Mouse (Mus musculus): ENCODE results near the gene Cped1. TPM values are rescaled to one million over a fixed set of nuclear protein-coding genes. Genes with fewer than 3 reads are reported as not detected.

The Cped1 gene
- total RNA-seq, 2 experiments from 2014 or later, result 19.0 to 22.7 TPM

DNA sequence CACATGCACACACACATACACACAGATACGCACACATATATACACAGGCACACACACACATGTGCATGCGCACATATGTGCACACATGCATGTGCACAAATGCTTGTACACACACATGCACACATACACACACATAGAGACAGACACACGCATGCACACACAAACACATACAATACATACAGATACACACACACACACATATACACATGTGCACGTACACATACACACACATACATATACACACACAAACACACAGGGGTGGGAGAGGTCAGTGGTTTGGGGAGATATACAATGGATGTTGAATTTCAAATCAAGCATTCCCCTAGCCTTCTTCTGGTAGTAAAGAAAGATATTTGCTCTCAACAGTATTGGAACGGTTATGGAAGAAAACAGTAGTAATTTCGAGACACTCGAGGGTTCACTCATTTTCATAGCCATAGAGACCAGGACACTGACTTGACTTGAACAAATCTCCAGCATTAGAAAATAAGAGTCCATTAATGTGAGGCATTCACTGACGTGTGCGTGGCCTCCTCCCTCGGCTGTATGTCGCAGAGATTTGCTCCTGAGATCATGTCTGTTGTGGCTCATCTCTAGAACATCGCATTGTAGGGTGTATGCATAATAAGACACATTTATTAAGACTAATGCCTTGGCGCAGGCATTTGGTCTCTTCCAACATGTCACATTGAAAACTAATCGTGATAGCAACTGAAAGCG, 85.0 kb downstream of the Cped1 start:
- intact Hi-C loops (cut with DNase I), result loop anchor here (1.0 kb wide), 1 partner anchor 85 kb away; the partner anchor contains the start of gene Cped1
- no peak for DNase-seq

DNA sequence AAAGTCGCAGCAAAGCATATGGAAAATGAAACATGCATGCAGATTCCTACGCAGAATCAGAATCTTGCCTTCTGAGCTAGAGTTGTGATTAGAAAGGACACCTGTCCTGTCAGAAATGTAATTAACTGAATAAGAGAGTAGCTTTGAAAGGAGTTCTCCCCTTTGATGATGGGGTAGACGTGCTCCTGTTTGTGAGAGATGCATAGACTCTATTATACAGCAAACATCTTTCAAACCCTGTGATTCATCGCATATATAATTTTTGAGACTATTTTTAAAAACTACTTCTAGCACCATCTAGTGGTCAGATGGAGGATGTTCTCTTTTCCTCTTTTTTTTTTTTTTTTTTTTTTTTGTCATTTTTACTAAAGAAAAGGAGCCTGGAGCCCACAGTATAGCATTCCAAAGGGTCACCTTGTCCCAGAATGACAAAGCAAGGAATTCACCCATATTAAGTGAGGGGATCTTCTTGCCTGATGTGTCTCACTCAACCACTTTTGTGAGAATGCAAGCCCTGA, 85.7 kb downstream of the Cped1 start:
- intact Hi-C loops (cut with DNase I), result no loop called here

DNA sequence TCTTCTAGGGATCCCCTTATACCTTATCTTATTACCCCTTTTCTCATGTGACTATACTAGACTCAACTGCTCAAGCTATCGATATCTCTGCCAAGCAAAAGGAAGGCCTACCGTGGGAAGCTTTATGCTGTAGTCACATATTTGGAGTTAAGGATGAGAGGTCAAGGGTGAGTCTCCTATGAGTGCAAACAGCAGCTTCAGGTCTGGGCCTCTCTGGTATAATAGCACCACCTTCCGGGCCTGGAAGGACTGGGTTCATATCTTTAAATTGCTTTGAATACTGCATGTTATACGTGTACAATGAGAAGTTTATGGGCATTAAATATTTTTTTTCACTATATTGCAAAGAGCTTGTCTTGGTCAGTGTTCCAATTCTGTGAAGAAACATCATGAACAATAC, 87.0 kb downstream of the Cped1 start:
- intact Hi-C loops (cut with DNase I), result no loop called here

More for the DNA sequence above, 85.7 kb downstream of the Cped1 start:
- no peak for DNase-seq

DNA sequence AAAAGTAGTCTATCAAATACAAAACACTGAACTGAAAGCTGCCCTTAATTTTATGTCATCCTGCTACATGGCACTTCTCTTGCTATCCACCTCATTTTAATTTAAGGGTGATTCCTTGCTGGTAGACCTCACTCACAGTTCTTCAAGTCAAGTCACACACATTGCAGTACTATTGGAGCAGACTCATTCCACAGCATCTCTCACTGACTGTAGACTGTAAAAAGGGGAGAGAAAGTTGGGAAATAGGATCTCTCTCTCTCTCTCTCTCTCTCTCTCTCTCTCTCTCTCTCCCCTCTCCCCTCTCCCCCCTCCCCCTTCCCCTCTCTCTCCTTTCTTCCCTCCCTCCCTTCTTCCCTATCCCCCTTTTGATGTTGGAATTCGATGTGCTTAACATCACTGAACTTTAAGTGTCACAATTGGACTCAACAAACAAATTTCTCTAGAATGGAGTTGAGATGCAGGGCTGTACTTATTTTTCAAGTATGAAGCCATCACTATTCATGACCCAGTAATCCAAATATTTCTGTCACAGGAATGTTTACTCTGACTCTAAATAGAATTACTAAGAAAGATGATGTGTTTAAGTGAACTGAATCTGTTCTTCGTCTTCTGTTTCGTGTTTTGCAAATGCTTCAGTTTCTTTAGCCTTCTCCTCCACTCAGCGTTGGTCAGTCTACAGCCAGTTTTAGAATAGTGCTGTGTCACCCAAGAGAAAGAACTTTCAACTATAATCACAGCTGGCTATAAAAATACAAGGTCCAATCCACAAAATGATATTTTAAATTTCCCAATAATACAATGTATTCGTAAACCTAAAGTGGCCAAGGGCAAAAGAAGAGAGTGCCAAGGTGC, 88.7 kb downstream of the Cped1 start:
- intact Hi-C loops (cut with DNase I), result no loop called here
- no peak for DNase-seq

More for the DNA sequence above, 87.0 kb downstream of the Cped1 start:
- no peak for DNase-seq

DNA sequence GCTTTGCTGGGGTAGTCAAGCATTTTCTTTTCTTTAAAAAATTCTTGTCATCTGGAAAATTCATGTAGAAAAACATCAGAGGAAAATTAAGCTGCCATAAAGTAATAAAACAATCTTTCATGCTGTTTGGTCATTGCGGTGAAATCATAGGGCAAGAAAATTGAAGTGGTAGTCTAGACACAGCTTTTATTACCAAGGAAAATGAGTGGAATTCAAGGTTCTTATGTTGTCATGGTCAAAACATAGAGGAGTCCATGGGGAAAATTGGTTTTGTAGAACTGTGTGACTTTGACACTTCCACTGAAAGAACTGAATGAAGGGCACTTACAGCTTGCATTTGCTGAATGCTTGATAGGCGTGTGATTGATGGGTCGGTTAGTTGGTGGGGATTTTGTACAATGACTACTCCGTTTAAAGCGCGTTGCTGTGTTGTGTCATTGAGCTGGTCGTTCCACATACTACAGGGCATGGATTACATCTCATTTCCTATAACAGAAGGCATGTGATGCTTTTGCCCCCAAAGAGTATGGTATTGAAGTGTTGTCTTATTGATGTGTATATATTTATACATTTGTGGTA, 93.1 kb downstream of the Cped1 start:
- DNase-seq, result no peak
- intact Hi-C loops (cut with DNase I), result no loop called here

DNA sequence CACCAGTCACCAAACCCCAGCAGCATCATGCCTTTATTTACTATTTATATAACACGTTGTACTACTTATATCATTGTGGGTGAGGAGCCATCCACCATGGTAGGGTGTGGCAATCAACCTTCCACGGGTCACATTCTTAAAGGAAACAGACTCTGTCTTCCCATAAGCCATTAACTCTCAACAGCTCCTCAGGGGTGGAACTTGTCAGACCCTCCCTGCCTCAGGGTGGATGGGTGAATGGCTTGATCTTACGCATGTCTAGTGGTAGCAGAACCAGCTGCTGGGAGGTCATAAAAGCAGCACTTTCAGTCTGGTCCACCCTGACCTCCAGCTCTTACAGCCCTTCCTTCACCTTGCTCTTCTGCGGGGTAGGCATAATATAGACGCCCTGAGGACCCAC, 100.3 kb downstream of the Cped1 start:
- intact Hi-C loops (cut with DNase I), result loop anchor here (5.0 kb wide), 1 partner anchor 104 kb away; no protein-coding TSS in a partner anchor

DNA sequence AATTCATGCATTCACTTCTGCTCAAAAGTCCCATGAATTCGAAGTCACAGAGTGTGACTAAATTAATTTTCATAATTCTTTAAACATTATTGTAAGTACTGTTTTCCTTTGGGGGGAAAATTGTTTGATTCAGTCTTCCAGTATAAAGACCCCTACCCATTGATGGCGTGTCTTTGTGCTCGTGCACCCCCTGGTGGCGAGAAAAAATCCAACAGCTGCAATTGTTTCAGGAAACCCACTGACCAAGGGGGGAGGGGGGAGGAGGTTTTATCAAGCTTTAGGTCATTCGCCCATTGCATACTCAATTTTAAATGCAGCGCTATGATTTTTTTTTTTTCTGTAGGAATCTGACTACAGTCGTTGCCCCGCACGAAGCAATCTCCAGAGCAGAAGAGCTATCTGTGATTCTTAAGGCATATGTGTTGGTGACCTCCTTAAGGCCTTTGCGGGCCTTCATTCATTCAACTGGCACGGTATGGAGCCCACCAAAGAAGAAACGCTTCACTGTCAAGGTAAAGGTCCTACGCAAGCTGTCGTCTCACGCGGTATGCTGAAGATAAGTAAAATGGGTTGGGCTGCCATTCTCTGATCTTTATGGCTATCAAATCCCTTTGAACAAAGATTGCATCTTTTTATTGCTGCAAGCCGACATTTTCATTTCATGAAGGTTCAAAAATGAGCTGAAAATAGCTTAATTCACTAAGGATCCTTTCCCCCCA, 102.8 kb downstream of the Cped1 start:
- intact Hi-C loops (cut with DNase I), result loop anchor here (5.0 kb wide), 1 partner anchor 106 kb away; no protein-coding TSS in a partner anchor
- peak; percentile 19 to 31 for DNase-seq

More for the DNA sequence above, 100.3 kb downstream of the Cped1 start:
- no peak for DNase-seq

DNA sequence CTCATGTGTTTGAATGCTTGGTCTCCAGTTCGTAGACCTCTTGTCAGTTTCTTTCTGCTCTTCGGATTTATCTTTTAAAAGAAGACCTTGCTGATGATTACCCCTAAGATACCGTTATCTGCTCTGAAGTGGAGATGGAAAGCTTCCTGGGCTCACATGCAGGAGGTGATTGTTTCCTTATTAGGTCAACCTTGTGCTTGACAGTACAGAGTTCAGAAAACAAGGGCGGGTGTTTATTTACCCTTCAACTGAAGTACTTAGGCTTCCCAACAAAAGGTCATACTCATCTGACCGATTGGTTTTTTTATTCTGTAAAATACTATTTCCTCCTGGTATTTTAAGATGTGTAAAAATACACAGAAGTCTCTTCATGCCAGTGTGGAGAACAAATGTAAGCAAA, 106.1 kb downstream of the Cped1 start:
- DNase-seq, result no peak
- intact Hi-C loops (cut with DNase I), result no loop called here

DNA sequence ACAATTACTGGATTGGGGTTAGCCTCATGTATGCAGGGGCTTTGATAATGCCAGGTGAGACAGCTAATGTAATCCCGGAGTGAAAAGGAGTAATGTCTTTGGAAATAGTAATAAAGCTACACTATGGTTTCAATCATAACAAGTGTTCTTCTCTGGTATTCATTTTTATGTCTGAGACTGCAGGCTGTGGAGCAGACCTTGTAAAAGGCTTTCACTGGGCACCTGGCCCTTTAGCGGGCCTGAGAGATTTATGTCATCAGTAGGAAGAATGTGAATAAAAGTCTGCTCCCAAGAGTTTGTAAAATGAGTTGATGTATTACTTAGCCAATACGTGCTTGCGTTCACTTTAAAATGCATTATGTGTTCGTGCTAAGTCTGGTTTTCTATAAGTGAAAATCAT, 108.1 kb downstream of the Cped1 start:
- no peak for DNase-seq
- intact Hi-C loops (cut with DNase I), result no loop called here

DNA sequence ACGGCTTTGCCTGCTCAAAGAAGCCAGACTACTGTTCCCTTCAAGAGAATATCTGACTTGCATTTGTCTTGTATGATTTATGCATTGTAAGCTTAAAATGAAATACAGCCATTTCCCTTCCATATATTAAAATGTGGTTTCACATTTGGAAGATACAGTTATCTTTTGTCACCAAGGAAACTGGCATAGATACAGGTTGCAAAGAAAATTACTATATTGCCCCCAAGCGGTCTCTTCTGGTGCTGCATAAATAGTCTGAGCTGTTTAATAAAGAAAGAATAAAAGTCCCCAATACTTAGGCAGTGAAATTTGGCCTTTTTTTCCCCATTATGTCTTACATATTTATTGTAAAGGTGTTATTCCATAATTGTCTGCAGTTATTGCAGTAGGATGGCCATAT, 112.0 kb downstream of the Cped1 start:
- intact Hi-C loops (cut with DNase I), result loop anchor here (5.0 kb wide), 1 partner anchor 305 kb away; no protein-coding TSS in a partner anchor
- DNase-seq, result no peak

DNA sequence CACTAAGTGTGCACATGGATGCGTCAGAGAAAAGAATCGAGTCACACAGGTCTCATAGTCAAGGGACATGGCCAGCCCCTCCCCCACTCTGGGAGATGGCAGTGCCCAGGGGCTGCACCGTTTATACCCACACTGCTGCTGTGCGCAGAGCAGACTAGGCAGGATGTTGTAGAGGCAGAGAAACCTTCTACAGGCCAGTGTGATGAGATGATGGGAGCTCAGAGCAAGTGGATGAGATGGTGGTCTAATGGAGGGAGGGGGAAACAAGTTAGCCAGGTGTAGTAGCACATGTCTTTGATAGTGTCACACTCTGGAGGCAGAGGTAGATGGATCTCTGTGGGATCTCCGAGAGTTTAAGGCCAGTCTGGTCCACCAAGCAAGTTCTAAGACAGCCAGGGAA, 114.1 kb downstream of the Cped1 start:
- intact Hi-C loops (cut with DNase I), result loop anchor here (5.0 kb wide), 1 partner anchor 308 kb away; no protein-coding TSS in a partner anchor
- DNase-seq, result no peak

DNA sequence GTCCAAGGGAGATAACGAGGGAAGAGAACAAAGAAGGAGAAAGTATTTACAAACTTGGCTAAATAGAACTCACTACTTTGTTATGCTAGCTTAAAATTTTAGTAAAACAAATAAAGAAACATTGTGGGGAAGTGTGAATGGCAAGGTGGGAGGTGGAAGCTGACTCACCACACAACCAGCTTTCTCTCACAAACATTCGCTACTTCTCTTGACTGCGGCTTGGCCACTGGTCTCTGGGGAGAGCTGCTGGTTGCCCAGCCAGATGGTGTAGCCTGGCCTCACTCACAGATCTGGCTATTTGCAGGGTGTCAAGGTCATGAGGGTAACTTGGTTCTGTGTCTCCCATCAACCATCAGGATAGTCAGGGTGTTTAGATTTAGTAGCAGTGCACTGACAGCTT, 116.2 kb downstream of the Cped1 start:
- intact Hi-C loops (cut with DNase I), result no loop called here
- no peak for DNase-seq

DNA sequence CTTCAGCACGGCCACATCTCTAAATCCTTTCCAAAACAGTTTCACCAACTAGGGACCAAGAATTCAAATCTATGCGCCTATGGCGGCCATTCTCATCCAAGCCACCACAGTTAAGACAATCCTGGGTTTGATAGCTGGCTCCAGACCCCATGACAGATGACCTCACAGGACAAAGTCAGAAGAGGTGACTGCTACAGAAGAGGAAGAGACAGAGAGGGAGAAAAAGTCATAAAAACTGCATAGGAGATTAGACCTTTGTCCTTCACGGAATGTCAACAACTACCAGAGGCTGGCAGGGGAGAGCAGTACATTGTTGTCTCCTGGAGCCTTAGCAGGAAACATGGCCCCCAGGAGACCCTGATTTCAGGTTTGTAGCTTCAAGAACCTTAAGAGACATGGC, 117.0 kb downstream of the Cped1 start:
- intact Hi-C loops (cut with DNase I), result no loop called here
- DNase-seq, result no peak

DNA sequence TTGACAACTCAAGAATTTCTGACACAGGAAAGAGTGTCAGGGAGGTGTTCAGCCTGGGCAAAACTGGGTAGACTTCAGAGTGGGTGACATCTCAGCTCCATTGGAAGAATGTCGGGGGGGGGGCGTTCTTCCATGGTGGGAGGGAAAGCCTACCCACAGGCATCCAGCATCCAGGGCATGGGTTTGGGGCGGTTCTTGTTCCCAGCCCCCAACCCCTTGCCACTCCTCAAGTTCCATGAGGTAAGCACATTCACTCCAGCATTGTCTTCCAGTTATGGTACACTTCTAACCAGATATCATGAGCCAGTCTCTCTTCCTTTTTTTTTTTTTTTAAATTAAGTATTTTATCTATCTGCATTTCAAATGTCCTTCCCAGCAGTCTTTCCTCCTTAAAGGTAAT, 118.0 kb downstream of the Cped1 start:
- DNase-seq, result no peak
- intact Hi-C loops (cut with DNase I), result no loop called here

DNA sequence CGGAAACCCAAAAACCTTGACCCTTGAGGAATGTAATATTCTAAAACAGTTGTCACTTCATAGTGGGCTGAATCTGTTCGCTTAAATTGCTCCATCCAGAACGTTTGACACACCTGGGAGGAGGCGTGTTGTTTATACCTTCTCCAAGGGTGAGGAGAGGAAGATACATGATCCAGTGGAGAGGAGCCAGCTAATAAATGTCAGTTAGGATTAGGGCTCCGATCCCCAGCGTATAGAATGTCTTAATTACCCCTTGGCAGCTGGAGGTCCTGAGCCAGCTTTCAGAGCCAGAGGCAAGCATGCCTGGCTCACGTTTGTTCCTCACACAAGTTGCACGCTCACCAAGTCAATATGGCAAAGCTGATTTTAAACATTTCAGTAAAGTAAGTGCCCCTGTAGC, 118.5 kb downstream of the Cped1 start:
- intact Hi-C loops (cut with DNase I), result no loop called here
- DNase-seq, result no peak

DNA sequence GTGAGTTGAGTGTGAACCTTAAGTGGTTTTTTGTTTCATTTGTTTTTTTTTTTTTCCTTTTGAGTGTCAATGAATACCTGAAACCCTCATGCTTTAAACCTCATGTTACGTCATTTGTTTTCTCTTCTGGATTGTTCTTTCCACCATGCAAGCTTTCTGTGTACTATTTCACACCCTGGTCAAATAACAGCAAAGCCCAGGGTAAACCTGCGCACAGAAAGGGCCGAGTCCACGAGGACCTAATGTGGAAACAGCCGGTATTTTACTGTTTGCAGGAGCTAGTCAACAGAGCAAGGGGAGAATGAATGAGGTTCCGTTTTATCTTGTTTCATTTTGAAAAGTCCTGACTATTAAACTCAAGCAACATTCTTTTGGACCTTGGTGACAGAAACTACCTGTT, 128.4 kb downstream of the Cped1 start:
- intact Hi-C loops (cut with DNase I), result no loop called here
- DNase-seq, result no peak

DNA sequence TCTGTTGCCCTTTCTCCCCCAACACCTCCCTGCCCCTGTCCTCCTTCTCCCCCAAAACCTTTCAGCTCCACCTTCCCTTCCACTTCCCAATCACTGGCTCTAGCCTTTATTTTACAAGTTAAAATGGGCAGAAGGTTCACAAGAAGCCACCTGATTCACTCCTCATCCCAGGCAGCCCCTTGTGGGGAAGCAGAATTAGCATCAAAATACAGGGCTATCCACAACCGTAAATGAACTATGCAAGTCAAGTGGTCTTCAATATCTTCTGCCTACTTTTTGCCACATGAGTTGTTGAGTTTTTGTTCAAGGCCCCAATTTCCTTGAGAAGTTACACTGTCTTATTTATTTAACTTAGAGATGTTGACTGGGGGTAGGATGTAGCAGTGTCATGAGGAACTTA, 131.0 kb downstream of the Cped1 start:
- no peak for DNase-seq
- intact Hi-C loops (cut with DNase I), result no loop called here

DNA sequence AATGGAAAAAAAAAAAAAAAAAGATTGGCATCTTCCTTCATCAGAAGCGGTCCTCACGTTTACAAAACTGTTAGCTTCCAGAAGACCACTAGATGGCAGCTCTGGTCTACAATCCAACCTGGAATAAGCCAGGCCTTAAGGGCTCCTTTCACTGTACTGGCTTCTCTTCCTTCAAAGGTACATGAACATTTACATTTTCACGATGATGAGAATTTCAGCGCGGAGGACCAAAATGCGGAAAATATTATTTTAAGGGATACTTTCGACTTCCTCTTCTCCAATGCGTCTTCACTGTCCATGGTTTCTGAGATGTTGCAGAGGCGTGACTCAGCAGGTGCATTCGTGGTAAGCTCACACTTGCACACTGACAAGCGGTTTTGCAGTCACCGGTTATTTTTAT, 136.4 kb downstream of the Cped1 start:
- DNase-seq, result no peak
- intact Hi-C loops (cut with DNase I), result loop anchor here (5.0 kb wide), 1 partner anchor 370 kb away; no protein-coding TSS in a partner anchor

DNA sequence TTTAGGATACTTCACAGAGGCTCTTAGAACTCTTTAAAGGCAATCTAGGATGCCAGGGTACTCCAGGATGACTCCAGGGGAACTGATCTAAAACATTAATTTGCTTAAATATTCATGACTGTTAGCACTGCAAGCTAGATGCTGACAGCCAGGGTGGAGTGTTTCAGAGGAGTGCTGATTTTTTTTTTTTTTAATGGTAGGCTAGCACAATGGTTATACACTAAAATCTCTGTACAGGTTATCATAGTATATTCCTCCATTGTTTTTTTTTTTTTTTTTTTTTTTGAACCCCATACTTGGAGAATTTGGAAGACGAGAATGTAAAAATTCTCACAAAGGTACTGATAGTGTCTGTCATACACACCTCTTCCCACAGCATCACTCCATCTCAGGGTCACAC, 137.0 kb downstream of the Cped1 start:
- intact Hi-C loops (cut with DNase I), result loop anchor here (5.0 kb wide), 1 partner anchor 370 kb away; no protein-coding TSS in a partner anchor
- no peak for DNase-seq

DNA sequence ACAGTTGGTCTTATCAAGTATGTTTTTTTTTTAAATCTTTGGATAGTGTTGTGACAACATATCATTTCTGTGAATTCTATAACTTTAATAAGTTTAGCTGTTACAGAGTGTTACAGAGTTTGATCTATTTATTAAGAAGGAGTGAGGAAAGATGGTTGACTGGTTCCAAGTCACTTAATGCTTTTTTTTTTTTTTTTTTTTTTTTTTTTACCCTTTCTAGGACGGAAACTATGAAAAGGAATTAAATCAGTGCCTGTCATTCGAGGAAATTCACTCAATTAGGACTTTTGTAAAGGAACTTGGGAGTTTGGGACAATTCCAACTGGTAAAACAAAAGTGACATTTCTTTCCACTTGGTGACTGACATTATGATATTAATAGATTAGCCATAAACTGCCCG, 137.6 kb downstream of the Cped1 start:
- intact Hi-C loops (cut with DNase I), result loop anchor here (5.0 kb wide), 1 partner anchor 369 kb away; no protein-coding TSS in a partner anchor
- DNase-seq, result no peak
